Mouse (Mus musculus): ENCODE measurements around the gene Fkbp2. TPM values are rescaled to one million over a fixed set of nuclear protein-coding genes. Genes with fewer than 3 reads are reported as not detected.

The Fkbp2 gene
- polyA plus RNA-seq, 1 experiment from 2014 or later = 78.5 TPM

DNA sequence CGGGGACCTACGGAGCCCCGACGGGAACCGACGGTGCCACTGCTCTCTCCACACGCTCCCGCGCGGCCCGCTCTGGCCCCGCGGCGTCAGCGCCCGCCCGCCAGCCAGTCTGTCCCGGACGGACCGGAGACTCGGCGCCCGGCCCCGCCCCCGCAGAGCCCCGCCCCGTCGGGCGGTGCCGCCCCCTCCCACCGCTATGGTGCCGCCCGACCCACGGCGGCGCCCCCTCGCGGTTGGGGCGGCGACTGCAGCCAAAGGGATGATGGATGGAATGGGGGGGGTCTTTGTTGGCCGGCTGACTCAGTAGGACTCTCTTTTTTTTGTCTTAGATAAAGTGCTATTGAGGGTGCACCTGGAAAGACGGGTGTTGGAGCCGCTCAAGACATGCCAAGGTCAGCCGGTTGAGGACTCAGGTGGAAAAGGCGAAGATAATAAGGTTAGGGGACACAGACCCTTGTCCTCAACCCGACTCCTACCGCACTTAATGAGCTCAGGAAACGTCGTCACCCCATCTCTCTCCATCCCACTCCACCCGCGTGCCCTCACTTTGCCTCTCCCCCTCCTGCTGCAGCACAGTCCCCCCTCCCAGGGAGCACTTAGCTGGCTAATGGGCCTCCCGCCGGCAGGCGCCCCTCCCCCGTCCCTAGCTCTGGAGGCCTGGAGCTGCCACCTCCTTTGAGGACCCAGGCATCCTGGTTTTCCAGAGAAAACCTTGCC is 10.5 kb downstream of the Fkbp2 start:
- 1% methylated on average over 44 of the region's 55 CpGs for WGBS (ENCODE audit: insufficient replicate concordance)
- no peak overlapping the region for H3K27ac ChIP-seq (ENCODE audit: low read depth)
- ATAC-seq = peak; percentile 75

GRCm38 (mm10) chr19:6969291-6969664 is 11.0 kb downstream of the Fkbp2 start:
- ATAC-seq (no peak), DNase-seq (no peak)
- H3K4me2 ChIP-seq (ENCODE audit: low read depth, low read length) = peak overlapping the region; percentile 80
- peak overlapping the region; percentile 69 for H3K9ac ChIP-seq (replicated peaks)
- H3K27ac ChIP-seq (ENCODE audit: low read depth) = no peak overlapping the region
- TF ChIP-seq CTCF (IDR thresholded peaks at IDR 0.05; ENCODE audit: low read depth) = no peak
- TF ChIP-seq EP300 (IDR thresholded peaks at IDR 0.05; ENCODE audit: low read depth) = no peak
- peak overlapping the region; percentile 62 for H3K4me3 ChIP-seq (ENCODE audit: low read depth, low read length)
- no peaks in the 10 kb centered on the region for H3K27me3 ChIP-seq (ENCODE audit: insufficient read depth, low read length)
- peaks cover 14% of the 10 kb centered on the region for H3K36me3 ChIP-seq (replicated peaks; ENCODE audit: insufficient read depth, low read length)
- WGBS (ENCODE audit: insufficient replicate concordance) = under 1% methylated on average over 20 of the region's 20 CpGs
- H3K4me1 ChIP-seq (ENCODE audit: insufficient read depth) = peaks cover 31% of the 10 kb centered on the region
- no peaks in the 10 kb centered on the region for H3K9me3 ChIP-seq (ENCODE audit: low read length)

More for the DNA sequence above, 10.5 kb downstream of the Fkbp2 start:
- H3K4me2 ChIP-seq (ENCODE audit: low read depth, low read length) = peak overlapping the region; percentile 80
- H3K36me3 ChIP-seq (replicated peaks; ENCODE audit: insufficient read depth, low read length) = peaks cover 9% of the 10 kb centered on the region
- TF ChIP-seq CTCF (IDR thresholded peaks at IDR 0.05; ENCODE audit: low read depth) (peak; percentile 79), EP300 (IDR thresholded peaks at IDR 0.05; ENCODE audit: low read depth) (no peak)
- peak; percentile 89 for DNase-seq
- H3K4me3 ChIP-seq (ENCODE audit: low read depth, low read length) = peak overlapping the region; percentile 62
- H3K9me3 ChIP-seq (ENCODE audit: low read length) = no peaks in the 10 kb centered on the region
- peak overlapping the region; percentile 69 for H3K9ac ChIP-seq (replicated peaks)
- H3K27me3 ChIP-seq (ENCODE audit: insufficient read depth, low read length) = no peaks in the 10 kb centered on the region
- peaks cover 31% of the 10 kb centered on the region for H3K4me1 ChIP-seq (ENCODE audit: insufficient read depth)

- no peak for ATAC-seq
- H3K27me3 ChIP-seq (ENCODE audit: insufficient read depth, low read length) = no peaks in the 10 kb centered on the region
- peak overlapping the region; percentile 62 for H3K4me3 ChIP-seq (ENCODE audit: low read depth, low read length)
- 10% methylated on average over 15 of the region's 15 CpGs for WGBS (ENCODE audit: insufficient replicate concordance)
- TF ChIP-seq EP300 (IDR thresholded peaks at IDR 0.05; ENCODE audit: low read depth) = no peak
- no peak for TF ChIP-seq CTCF (IDR thresholded peaks at IDR 0.05; ENCODE audit: low read depth)
- peak overlapping the region; percentile 69 for H3K9ac ChIP-seq (replicated peaks)
- H3K9me3 ChIP-seq (ENCODE audit: low read length) = no peaks in the 10 kb centered on the region
- peak overlapping the region; percentile 80 for H3K4me2 ChIP-seq (ENCODE audit: low read depth, low read length)
- H3K4me1 ChIP-seq (ENCODE audit: insufficient read depth) = peaks cover 26% of the 10 kb centered on the region
- H3K36me3 ChIP-seq (replicated peaks; ENCODE audit: insufficient read depth, low read length) = peaks cover 15% of the 10 kb centered on the region
- H3K27ac ChIP-seq (ENCODE audit: low read depth) = no peak overlapping the region
- DNase-seq = peak; percentile 52
These were observed 11.6 kb downstream of the Fkbp2 start for GRCm38 (mm10) chr19:6968491-6969271.

- no peak for TF ChIP-seq CTCF (IDR thresholded peaks at IDR 0.05; ENCODE audit: low read depth)
- TF ChIP-seq EP300 (IDR thresholded peaks at IDR 0.05; ENCODE audit: low read depth) = no peak
- H3K36me3 ChIP-seq (replicated peaks; ENCODE audit: insufficient read depth, low read length) = peaks cover 30% of the 10 kb centered on the region
- peaks cover 12% of the 10 kb centered on the region for H3K4me1 ChIP-seq (ENCODE audit: insufficient read depth)
- no peak overlapping the region for H3K4me3 ChIP-seq (ENCODE audit: low read depth, low read length)
- DNase-seq = no peak
- WGBS (ENCODE audit: insufficient replicate concordance) = 84% methylated on average over 10 of the region's 10 CpGs
- H3K9me3 ChIP-seq (ENCODE audit: low read length) = no peaks in the 10 kb centered on the region
- no peak overlapping the region for H3K4me2 ChIP-seq (ENCODE audit: low read depth, low read length)
- no peak for ATAC-seq
- no peak overlapping the region for H3K27ac ChIP-seq (ENCODE audit: low read depth)
- no peaks in the 10 kb centered on the region for H3K27me3 ChIP-seq (ENCODE audit: insufficient read depth, low read length)
- no peak overlapping the region for H3K9ac ChIP-seq (replicated peaks)
These were observed 23.8 kb downstream of the Fkbp2 start for GRCm38 (mm10) chr19:6956461-6956860.

GRCm38 (mm10) chr19:6955424-6955823 is 24.9 kb downstream of the Fkbp2 start:
- Histone ChIP-seq H3K36me3 (replicated peaks; ENCODE audit: insufficient read depth, low read length) (peaks cover 30% of the 10 kb centered on the region), H3K4me1 (ENCODE audit: insufficient read depth) (peaks cover 16% of the 10 kb centered on the region), H3K4me2 (ENCODE audit: low read depth, low read length) (no peak overlapping the region), H3K4me3 (ENCODE audit: low read depth, low read length) (no peak overlapping the region), H3K9ac (replicated peaks) (no peak overlapping the region), H3K9me3 (ENCODE audit: low read length) (no peaks in the 10 kb centered on the region), H3K27me3 (ENCODE audit: insufficient read depth, low read length) (no peaks in the 10 kb centered on the region), H3K27ac (ENCODE audit: low read depth) (no peak overlapping the region)
- TF ChIP-seq CTCF (IDR thresholded peaks at IDR 0.05; ENCODE audit: low read depth) = peak; percentile 7; the same call in 1 of the 2 replicates
- no peak for TF ChIP-seq EP300 (IDR thresholded peaks at IDR 0.05; ENCODE audit: low read depth)
- peak; percentile 31 for DNase-seq
- WGBS (ENCODE audit: insufficient replicate concordance) = 78% methylated on average over 6 of the region's 7 CpGs
- ATAC-seq = no peak

DNA sequence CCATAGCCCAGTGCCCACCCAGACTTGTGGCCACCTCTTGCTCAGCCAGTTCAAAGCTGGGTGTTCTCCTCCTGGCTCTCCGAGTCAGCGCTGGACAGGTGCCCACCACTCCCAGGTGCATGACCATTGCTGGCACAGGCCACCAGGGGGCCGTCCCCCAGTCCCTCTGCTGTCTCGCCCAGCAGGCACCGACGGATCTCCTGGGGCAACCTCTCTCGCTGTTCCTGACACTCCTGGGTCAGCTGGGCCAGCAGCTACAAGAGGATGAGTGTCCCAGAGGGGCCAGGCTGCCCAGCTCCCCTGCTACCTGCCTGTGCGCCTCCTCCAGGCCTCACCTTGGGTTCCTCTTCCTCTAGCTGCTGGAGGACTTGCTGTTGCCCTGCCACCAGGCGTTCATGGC is 26.3 kb downstream of the Fkbp2 start:
- peak; percentile 58 for DNase-seq
- Histone ChIP-seq H3K4me2 (ENCODE audit: low read depth, low read length) (no peak overlapping the region), H3K36me3 (replicated peaks; ENCODE audit: insufficient read depth, low read length) (peaks cover 21% of the 10 kb centered on the region), H3K27me3 (ENCODE audit: insufficient read depth, low read length) (no peaks in the 10 kb centered on the region), H3K27ac (ENCODE audit: low read depth) (no peak overlapping the region), H3K9ac (replicated peaks) (no peak overlapping the region), H3K4me1 (ENCODE audit: insufficient read depth) (peaks cover 21% of the 10 kb centered on the region), H3K9me3 (ENCODE audit: low read length) (no peaks in the 10 kb centered on the region), H3K4me3 (ENCODE audit: low read depth, low read length) (no peak overlapping the region)
- WGBS (ENCODE audit: insufficient replicate concordance) = 76% methylated on average over 9 of the region's 9 CpGs
- TF ChIP-seq EP300 (IDR thresholded peaks at IDR 0.05; ENCODE audit: low read depth) (no peak), CTCF (IDR thresholded peaks at IDR 0.05; ENCODE audit: low read depth) (peak; percentile 68)
- no peak for ATAC-seq

Data from liver, postnatal 0 days (tissue).